Mouse (Mus musculus) megakaryocyte, embryonic 14.5 days (primary cell): ENCODE data around the gene Atg2a.

Experiments
- FLI1 ChIP-seq: IDR thresholded peaks from 2 replicates; pipeline ENCODE4 v1.6.1; 2012; ENCODE audit warnings: low read length, inconsistent platforms, mixed read lengths
- GATA1 ChIP-seq: IDR thresholded peaks from 3 replicates; pipeline ENCODE4 v1.6.1; 2012; ENCODE audit warnings: mixed read lengths, low read length, inconsistent platforms, borderline replicate concordance

- TF ChIP-seq GATA1 = no peak
- no peak for TF ChIP-seq FLI1
Measured at GRCm38 (mm10) chr19:6299003-6299402, 57.5 kb downstream of the Atg2a start.
